Mouse (Mus musculus) kidney, postnatal 10 days (tissue): ENCODE data around the gene Hsf5.

Experiments used
- DNase-seq: peaks from one replicate; pipeline ENCODE4 v3.0.0; 2021; ENCODE audit warnings: mixed read lengths

Hsf5 gene

GRCm38 (mm10) chr11:87689402-87689808 lies 72.4 kb downstream of the Hsf5 start:
- peak; percentile 79 for DNase-seq

GRCm38 (mm10) chr11:87690054-87690740 lies 73.2 kb downstream of the Hsf5 start:
- DNase-seq, result no peak

- DNase-seq, result no peak
Measured at GRCm38 (mm10) chr11:87697131-87697682, 80.2 kb downstream of the Hsf5 start.

DNA sequence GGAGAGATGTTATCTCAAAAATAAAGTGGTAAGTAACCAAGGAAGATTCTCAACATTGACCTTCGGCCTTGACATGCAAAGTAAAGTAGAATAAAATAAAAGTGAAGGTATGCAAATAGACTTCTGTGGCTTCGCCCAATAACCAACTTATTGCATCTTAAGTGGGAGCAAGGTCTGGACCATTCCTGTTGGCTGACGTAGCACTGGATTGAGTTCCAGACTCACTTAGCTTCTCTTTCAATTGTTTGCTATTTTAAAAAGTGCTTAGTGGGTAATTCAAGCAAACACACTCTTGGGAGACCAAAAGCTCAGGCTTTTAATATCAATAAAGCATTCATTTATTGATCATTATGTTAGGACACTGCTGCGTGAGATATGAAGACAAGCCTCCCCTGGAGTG lies 81.2 kb downstream of the Hsf5 start:
- DNase-seq, result no peak

DNA sequence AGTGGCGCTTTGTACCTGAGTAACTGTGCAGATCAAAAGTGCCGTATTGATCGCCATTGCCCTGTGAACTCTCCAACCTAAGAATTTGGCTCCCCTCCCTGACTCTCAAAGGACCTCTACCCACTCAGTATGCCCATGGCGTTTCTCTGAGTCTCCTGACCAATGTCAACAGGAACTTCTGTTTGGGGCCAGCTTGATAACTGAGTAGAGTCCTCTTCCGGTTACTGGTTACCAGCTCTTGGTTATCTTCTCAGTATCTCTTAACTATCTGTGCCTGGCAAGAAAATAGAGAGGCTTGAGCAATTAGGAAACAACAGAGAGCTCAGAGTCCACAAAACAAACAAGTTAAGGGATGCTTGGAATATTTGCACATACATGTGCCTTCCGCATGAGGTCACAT lies 84.1 kb downstream of the Hsf5 start:
- DNase-seq, result no peak

- no peak for DNase-seq
Measured at GRCm38 (mm10) chr11:87701877-87702620, 85.1 kb downstream of the Hsf5 start.

- DNase-seq, result no peak
Measured at GRCm38 (mm10) chr11:87703654-87704053, 86.7 kb downstream of the Hsf5 start.

GRCm38 (mm10) chr11:87704289-87704688 lies 87.3 kb downstream of the Hsf5 start:
- DNase-seq, result peak; percentile 54

GRCm38 (mm10) chr11:87707570-87707969 lies 90.6 kb downstream of the Hsf5 start:
- DNase-seq, result no peak

GRCm38 (mm10) chr11:87708979-87709378 lies 92.0 kb downstream of the Hsf5 start:
- DNase-seq, result no peak
